Mouse (Mus musculus): ENCODE results near the gene Myrf. TPM values are rescaled to one million over a fixed set of nuclear protein-coding genes. Genes with fewer than 3 reads are reported as not detected.

Gene Myrf
- polyA plus RNA-seq (2015; fragmentation: Nextera tagmentation; extraction: Ambion mirVana) = 8.4 and 11.1 TPM in 2 replicates

DNA sequence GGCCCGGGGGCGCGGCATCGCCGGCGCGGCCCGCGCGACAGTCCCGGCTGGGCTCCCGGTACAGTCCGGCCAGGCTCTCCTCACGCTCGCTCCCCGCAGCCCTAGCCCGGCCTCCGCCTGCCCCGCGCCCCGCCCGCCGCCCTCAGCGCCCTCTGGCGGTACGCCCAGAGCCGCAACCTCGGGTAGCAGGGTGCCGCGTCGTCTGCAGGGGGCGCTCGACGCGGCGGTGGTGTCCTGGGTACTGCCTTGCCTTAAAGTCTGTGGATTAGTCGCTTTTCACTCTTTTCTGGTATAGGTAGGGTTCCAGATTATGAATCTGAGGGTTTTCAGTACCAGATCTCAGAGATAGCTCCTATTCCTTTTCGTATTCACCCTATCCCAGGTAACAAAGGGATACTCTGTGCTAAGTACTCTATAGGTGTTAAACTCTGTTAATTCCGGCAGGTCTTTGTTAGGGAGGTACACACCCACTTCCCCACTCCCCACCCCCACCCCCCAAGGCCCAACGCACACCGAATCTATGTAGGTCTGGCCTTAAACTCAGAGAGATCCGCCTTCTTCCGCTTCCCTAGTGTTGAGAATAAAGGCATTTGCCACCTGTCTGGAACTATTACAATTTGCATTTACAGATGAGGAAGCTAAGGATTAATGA lies at the start of gene Myrf:
TSS of gene Myrf (minus strand) at position 95 of the 652 bp plus-strand sequence.
- peak within 1 kb of the TSS; percentile 82 for H3K9ac ChIP-seq
- H3K4me2 ChIP-seq = peak within 1 kb of the TSS; percentile 85
- no peaks in the 10 kb centered on the region for H3K36me3 ChIP-seq
- H3K4me1 ChIP-seq = peaks cover 32% of the 10 kb centered on the region
- no peaks in the 10 kb centered on the region for H3K9me3 ChIP-seq
- WGBS = 8% methylated on average over 41 of the region's 43 CpGs
- H3K4me3 ChIP-seq = peak within 1 kb of the TSS; percentile 63
- peak; percentile 77; the same call in 1 of the 2 replicates for ATAC-seq (ENCODE audit: extremely low read depth, insufficient number of reproducible peaks, low FRiP score, low TSS enrichment)
- H3K27ac ChIP-seq (replicated peaks) = peak within 1 kb of the TSS; percentile 74
- peaks cover 23% of the 10 kb centered on the region for H3K27me3 ChIP-seq (replicated peaks)

DNA sequence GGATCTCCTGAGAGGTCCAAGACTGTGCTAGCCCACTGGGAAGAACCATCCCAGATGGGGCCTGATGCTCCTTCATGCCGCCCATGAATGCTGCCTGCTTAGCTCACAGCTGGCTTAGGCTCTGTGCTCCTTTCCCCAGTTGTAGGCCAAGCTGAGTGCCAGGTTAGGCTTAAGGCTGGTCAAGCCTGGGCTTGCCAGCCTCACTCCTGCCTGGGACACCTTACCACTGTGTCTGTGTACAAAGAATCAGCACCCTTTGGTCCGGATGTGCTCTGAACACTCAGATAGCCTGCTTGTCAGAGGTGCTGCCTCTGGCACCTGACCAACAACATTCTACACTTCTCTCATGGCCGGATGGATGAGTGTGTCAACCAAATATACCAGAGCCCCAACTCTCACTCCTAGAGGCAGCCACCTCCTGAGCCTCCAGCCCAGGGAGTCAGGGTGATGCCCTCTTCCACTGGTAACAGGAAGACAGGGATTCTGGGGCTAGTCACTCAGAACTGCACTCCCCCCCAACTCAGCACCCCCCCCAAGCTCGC lies 49.1 kb upstream of the Myrf start:
- Histone ChIP-seq H3K4me2 (no peak overlapping the region), H3K4me3 (no peak overlapping the region), H3K9ac (0 out of 2 replicates have a peak overlapping the region, but pooled peaks have one; percentile 10), H3K4me1 (peaks cover 42% of the 10 kb centered on the region), H3K36me3 (no peaks in the 10 kb centered on the region), H3K9me3 (no peaks in the 10 kb centered on the region), H3K27ac (replicated peaks) (peak overlapping the region; percentile 40; the same call in 1 of the 2 replicates), H3K27me3 (replicated peaks) (peaks cover 5% of the 10 kb centered on the region; the same call in 1 of the 2 replicates)
- 46% methylated on average over 4 of the region's 4 CpGs for WGBS
- ATAC-seq (ENCODE audit: extremely low read depth, insufficient number of reproducible peaks, low FRiP score, low TSS enrichment) = no peak

DNA sequence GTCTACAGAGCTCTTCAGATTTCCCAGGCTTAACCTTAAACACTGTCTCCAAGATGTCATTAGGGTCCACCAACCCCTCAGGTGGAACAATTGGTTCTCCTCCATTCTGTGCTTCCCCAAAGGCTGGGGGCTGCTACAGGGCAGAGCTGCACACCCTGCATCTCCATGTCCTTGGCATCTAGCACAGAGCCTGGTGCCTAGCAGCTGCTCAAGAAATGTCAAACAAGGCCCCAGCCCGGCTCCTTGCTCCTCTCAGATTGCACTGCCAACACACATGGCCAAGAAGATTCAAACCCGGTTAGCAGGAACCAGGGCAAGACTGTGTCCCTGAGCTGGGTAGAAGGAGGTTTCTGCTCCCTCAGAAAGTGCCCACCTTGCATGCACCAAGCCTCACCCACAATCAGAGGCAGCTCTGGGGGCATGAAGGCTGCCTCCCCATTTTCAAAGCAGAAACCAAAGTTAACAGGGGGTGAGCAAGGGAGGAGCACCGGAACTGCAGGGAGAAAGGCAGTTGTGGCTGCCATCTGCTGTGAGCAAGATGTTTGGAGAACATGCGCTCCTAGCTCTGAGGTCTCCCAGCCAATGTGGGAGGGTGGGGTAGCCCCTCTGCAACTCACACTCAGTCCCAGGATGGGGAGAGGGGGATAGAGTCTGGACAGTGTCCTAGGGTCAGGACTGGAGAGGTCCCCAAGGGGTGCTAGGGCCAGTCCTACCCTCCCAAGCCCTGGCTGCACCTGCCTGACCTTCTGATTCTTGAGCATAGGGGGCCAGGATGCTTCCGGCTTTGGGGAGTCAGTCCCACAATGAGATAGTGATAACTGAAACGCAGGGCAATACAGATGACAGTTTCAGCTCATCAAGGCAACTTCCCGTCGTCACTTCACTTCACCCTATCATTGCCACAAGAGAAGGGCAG lies 47.8 kb upstream of the Myrf start:
- Histone ChIP-seq H3K9me3 (no peaks in the 10 kb centered on the region), H3K36me3 (no peaks in the 10 kb centered on the region), H3K4me3 (no peak overlapping the region), H3K4me2 (no peak overlapping the region), H3K27me3 (replicated peaks) (peaks cover 5% of the 10 kb centered on the region; the same call in 1 of the 2 replicates), H3K9ac (no peak overlapping the region), H3K27ac (replicated peaks) (no peak overlapping the region), H3K4me1 (peaks cover 32% of the 10 kb centered on the region)
- ATAC-seq (ENCODE audit: extremely low read depth, insufficient number of reproducible peaks, low FRiP score, low TSS enrichment) = no peak
- 77% methylated on average over 8 of the region's 8 CpGs for WGBS

DNA sequence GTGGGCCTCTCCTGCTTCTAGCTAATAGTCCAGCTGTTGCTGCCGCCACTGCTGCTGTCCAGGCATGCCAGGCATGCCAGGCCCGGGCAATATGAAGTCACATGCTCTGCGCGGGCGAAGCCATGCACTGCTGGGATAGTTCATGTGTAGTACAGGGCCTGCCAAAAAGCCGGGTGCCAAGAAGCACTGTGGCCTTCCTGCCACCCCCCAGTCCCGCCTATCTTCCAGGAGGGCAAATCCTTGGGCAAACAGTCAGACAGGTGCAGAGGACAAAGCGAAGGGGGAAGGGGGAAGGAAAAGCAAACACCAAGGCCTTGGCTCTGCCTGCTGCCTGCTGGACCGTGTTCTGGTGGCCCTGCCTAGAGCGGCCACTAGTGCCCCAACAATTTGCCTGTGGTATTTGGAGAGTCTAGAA lies 45.9 kb upstream of the Myrf start:
- Histone ChIP-seq H3K27me3 (replicated peaks) (peaks cover 1% of the 10 kb centered on the region; the same call in 1 of the 2 replicates), H3K9ac (0 out of 2 replicates have a peak overlapping the region, but pooled peaks have one; percentile 30), H3K27ac (replicated peaks) (0 out of 2 replicates have a peak overlapping the region, but pooled peaks have one; percentile 8), H3K36me3 (no peaks in the 10 kb centered on the region), H3K4me2 (no peak overlapping the region), H3K4me3 (no peak overlapping the region), H3K4me1 (peaks cover 34% of the 10 kb centered on the region), H3K9me3 (no peaks in the 10 kb centered on the region)
- WGBS = 76% methylated on average over 10 of the region's 10 CpGs
- no peak for ATAC-seq (ENCODE audit: extremely low read depth, insufficient number of reproducible peaks, low FRiP score, low TSS enrichment)

DNA sequence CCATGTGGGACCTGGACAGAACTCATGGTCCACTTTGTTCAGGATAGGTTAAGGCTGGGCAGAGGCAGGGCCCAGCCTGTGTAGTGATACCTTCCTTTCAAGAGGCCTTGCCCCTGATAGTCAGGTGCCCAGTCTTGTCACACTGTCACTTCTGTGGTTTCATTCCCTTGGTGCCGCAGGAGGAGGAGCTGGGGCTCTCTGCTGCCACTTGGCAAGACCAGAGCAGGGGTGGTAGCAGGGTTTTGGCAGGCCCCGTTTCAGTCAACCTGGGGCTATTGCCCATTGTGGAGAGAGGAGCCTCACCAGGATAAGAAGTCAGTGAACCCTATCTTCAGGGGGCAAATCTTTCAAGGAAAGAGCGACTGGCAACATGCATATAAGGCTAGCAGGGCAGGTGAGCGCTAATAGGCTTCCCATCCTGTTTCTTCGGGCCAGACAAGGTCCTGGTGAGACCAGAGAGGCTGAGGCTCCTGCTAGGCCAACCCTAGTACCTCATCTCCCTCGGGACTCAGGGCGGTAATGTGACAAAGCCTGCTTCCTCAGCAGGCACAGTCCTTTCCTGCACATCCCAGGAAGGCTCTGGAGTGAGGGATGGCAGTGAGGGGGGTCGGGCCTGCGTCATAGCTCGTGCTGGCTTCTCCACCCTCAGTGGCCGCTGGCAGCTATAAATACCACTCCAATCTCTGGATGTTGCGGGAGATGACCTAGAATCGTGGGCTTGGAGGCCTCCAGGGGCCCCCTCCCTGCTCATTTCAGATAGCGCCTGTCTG lies 40.4 kb upstream of the Myrf start:
- peaks cover 63% of the 10 kb centered on the region for H3K4me1 ChIP-seq
- no peaks in the 10 kb centered on the region for H3K9me3 ChIP-seq
- no peaks in the 10 kb centered on the region for H3K36me3 ChIP-seq
- H3K27me3 ChIP-seq (replicated peaks) = peaks cover 1% of the 10 kb centered on the region; the same call in 1 of the 2 replicates
- peak overlapping the region; percentile 10 for H3K4me2 ChIP-seq
- 0 out of 2 replicates have a peak overlapping the region, but pooled peaks have one; percentile 17 for H3K27ac ChIP-seq (replicated peaks)
- WGBS = 35% methylated on average over 14 of the region's 14 CpGs
- no peak for ATAC-seq (ENCODE audit: extremely low read depth, insufficient number of reproducible peaks, low FRiP score, low TSS enrichment)
- H3K9ac ChIP-seq = peak overlapping the region; percentile 52; the same call in 1 of the 2 replicates
- H3K4me3 ChIP-seq = no peak overlapping the region

DNA sequence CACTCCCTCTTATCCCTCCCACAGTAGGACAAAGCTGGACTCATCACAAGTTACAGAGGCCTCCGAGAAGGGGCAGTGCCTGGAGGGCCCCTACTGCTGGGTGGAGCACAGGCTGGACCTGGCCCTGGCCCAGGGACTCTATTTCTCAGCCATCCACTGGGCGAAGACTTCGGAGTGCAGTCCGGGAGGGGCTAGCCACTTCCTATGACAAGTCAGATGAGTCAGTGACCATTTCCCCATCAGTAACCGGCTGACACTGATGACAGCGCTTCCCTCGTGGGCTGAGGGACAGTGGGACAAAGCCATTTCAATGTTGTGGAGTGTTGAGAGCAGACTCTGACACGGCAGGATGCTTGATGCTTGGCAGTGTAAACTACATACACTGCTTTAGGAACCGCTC lies 39.1 kb upstream of the Myrf start:
- Histone ChIP-seq H3K36me3 (no peaks in the 10 kb centered on the region), H3K4me1 (peaks cover 58% of the 10 kb centered on the region), H3K27ac (replicated peaks) (no peak overlapping the region), H3K4me3 (no peak overlapping the region), H3K4me2 (no peak overlapping the region), H3K27me3 (replicated peaks) (peaks cover 8% of the 10 kb centered on the region; the same call in 1 of the 2 replicates), H3K9ac (no peak overlapping the region), H3K9me3 (no peaks in the 10 kb centered on the region)
- ATAC-seq (ENCODE audit: extremely low read depth, insufficient number of reproducible peaks, low FRiP score, low TSS enrichment) = no peak
- WGBS = 52% methylated on average over 9 of the region's 9 CpGs

DNA sequence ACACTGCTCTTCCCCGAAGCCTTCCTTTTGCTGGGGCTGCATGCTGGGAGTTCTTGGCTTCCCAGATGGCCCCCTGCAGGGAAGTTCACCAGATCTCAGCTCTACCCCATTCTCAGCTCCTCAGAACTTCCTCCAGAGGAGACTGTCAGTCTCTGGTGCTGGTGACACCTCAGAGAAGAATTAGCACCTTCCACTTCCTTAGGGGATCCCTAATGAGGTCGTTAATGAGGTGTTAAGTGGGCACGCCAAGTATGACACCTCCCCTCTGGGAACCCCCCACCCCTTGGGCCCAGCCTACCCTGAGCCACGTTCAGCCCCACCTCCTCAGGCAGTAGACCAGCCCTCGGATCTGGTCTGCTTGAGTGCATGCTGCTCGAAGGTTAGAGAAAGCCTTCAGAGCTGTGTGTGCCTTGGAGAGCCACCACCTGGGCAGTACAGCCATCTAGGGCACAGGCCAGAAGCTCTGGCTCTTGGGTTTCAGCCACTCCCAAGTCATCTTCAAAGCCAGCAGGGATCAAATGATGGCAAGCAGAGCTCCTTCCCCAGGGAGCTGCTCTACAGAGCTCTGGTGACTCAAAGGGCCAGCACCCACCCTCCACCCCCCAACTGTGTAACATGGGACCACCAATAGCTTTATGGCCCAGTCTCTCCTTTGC lies 38.2 kb upstream of the Myrf start:
- H3K36me3 ChIP-seq = no peaks in the 10 kb centered on the region
- ATAC-seq (ENCODE audit: extremely low read depth, insufficient number of reproducible peaks, low FRiP score, low TSS enrichment) = no peak
- H3K9me3 ChIP-seq = no peaks in the 10 kb centered on the region
- H3K4me1 ChIP-seq = peaks cover 64% of the 10 kb centered on the region
- peaks cover 8% of the 10 kb centered on the region; the same call in 1 of the 2 replicates for H3K27me3 ChIP-seq (replicated peaks)
- no peak overlapping the region for H3K4me3 ChIP-seq
- no peak overlapping the region for H3K9ac ChIP-seq
- H3K27ac ChIP-seq (replicated peaks) = no peak overlapping the region
- H3K4me2 ChIP-seq = no peak overlapping the region
- WGBS = 46% methylated on average over 6 of the region's 6 CpGs

DNA sequence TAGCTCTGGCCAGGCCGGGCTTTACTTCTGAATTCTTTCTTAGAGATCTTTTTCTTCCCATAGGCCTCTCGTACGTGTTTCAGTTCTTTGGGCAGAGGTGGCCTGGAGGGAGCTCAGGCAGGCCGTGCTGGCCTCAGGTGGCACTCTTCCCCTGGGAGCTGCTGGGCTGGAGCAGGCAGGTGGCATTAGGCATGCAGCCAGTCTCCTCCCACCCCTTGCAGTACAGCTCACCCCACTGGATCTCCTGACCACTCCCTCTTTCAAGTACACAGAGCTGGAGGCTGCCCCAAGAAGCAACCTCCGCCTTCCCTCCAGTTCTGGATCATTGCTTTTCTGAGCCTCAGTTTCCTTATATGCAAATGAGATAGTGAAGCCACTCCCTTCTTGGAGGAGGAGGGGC lies 37.2 kb upstream of the Myrf start:
- ATAC-seq (ENCODE audit: extremely low read depth, insufficient number of reproducible peaks, low FRiP score, low TSS enrichment) = no peak
- peak overlapping the region; percentile 72 for H3K9ac ChIP-seq
- peak overlapping the region; percentile 50 for H3K27ac ChIP-seq (replicated peaks)

DNA sequence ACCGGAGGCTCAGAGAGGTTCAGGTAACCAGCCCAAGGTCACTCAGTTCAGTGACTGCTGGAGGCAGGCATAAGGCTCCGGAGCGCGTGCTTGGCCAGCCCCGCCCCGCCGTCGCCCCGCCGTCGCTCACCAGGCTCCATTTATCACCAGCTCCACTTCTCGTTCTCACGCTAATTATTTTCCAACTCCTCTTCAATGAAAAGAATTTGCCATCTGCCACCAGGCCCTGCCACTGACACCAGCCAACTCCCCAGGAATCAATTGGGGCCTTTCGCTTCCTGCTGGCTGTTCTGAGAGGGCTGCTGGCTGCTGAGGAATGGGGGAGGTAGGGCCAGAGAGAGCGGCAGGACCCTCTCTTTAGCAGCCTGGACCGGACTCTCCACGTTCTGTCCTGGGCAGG lies 36.8 kb upstream of the Myrf start:
- no peak for ATAC-seq (ENCODE audit: extremely low read depth, insufficient number of reproducible peaks, low FRiP score, low TSS enrichment)
- Histone ChIP-seq H3K27me3 (replicated peaks) (peaks cover 8% of the 10 kb centered on the region; the same call in 1 of the 2 replicates), H3K4me3 (0 out of 2 replicates have a peak overlapping the region, but pooled peaks have one; percentile 3), H3K36me3 (no peaks in the 10 kb centered on the region), H3K9ac (peak overlapping the region; percentile 72), H3K4me2 (peak overlapping the region; percentile 49), H3K27ac (replicated peaks) (peak overlapping the region; percentile 50), H3K4me1 (peaks cover 79% of the 10 kb centered on the region), H3K9me3 (no peaks in the 10 kb centered on the region)
- 3% methylated on average over 17 of the region's 17 CpGs for WGBS

More for the DNA sequence above, 37.2 kb upstream of the Myrf start:
- 41% methylated on average over 5 of the region's 5 CpGs for WGBS
- Histone ChIP-seq H3K36me3 (no peaks in the 10 kb centered on the region), H3K4me1 (peaks cover 74% of the 10 kb centered on the region), H3K4me2 (peak overlapping the region; percentile 49), H3K27me3 (replicated peaks) (peaks cover 8% of the 10 kb centered on the region; the same call in 1 of the 2 replicates), H3K4me3 (no peak overlapping the region), H3K9me3 (no peaks in the 10 kb centered on the region)
